Mouse (Mus musculus): ENCODE measurements around the gene Gm10306.

GRCm38 (mm10) chr4:94605591-94605990 is 49.2 kb downstream of the Gm10306 start:
- TF ChIP-seq CTCF (IDR thresholded peaks at IDR 0.05) (no peak), EP300 (IDR thresholded peaks at IDR 0.05) (no peak)
